Mouse (Mus musculus): ENCODE results near the gene Fam149a.

The Fam149a gene

GRCm38 (mm10) chr8:45381963-45382347, at the start of gene Fam149a:
Fam149a (minus strand) TSS chr8:45382291.
- DNase-seq (ENCODE audit: low spot score in 2 of 2), result peak in 1 of 2 experiments; percentile 16

- no peak for DNase-seq (ENCODE audit: low spot score in 2 of 2)
Measured at GRCm38 (mm10) chr8:45420151-45420550, 38.1 kb upstream of the Fam149a start.

GRCm38 (mm10) chr8:45414965-45415364, 32.9 kb upstream of the Fam149a start:
- DNase-seq (ENCODE audit: low spot score in 2 of 2), result no peak

GRCm38 (mm10) chr8:45410882-45411281, 28.8 kb upstream of the Fam149a start, which contains the start of gene Tlr3:
Tlr3 (minus strand) TSS chr8:45411080.
- no peak for DNase-seq (ENCODE audit: low spot score in 2 of 2)

- DNase-seq (ENCODE audit: low spot score in 2 of 2), result peak; percentile 18 to 40
Measured at GRCm38 (mm10) chr8:45410146-45410880, 28.2 kb upstream of the Fam149a start.

- DNase-seq (ENCODE audit: low spot score in 2 of 2), result no peak
Measured at GRCm38 (mm10) chr8:45409702-45410101, 27.6 kb upstream of the Fam149a start.

GRCm38 (mm10) chr8:45383250-45383649, 1.2 kb upstream of the Fam149a start:
- DNase-seq (ENCODE audit: low spot score in 2 of 2), result no peak

GRCm38 (mm10) chr8:45381075-45381962, 772 bp downstream of the Fam149a start:
- DNase-seq (ENCODE audit: low spot score in 2 of 2), result no peak

GRCm38 (mm10) chr8:45380598-45380997, 1.5 kb downstream of the Fam149a start:
- no peak for DNase-seq (ENCODE audit: low spot score in 2 of 2)

GRCm38 (mm10) chr8:45374071-45374470, 8.0 kb downstream of the Fam149a start:
- DNase-seq (ENCODE audit: low spot score in 2 of 2), result no peak

- no peak for DNase-seq (ENCODE audit: low spot score in 2 of 2)
Measured at GRCm38 (mm10) chr8:45367154-45367553, 14.9 kb downstream of the Fam149a start.

GRCm38 (mm10) chr8:45363220-45363619, 18.9 kb downstream of the Fam149a start:
- DNase-seq (ENCODE audit: low spot score in 2 of 2), result no peak

- DNase-seq (ENCODE audit: low spot score in 2 of 2), result peak; percentile 31 to 58
Measured at GRCm38 (mm10) chr8:45362323-45362722, 19.8 kb downstream of the Fam149a start.

- DNase-seq (ENCODE audit: low spot score in 2 of 2), result peak in 1 of 2 experiments; percentile 18
Measured at GRCm38 (mm10) chr8:45359091-45359605, 22.9 kb downstream of the Fam149a start.

GRCm38 (mm10) chr8:45358132-45358918, 23.8 kb downstream of the Fam149a start:
- peak; percentile 48 to 60 for DNase-seq (ENCODE audit: low spot score in 2 of 2)

GRCm38 (mm10) chr8:45355809-45356208, 26.3 kb downstream of the Fam149a start:
- DNase-seq (ENCODE audit: low spot score in 2 of 2), result no peak

- DNase-seq (ENCODE audit: low spot score in 2 of 2), result peak; percentile 72 to 80
Measured at GRCm38 (mm10) chr8:45345031-45345430, 37.1 kb downstream of the Fam149a start.

- DNase-seq (ENCODE audit: low spot score in 2 of 2), result no peak
Measured at GRCm38 (mm10) chr8:45344298-45344697, 37.8 kb downstream of the Fam149a start.

- no peak for DNase-seq (ENCODE audit: low spot score in 2 of 2)
Measured at GRCm38 (mm10) chr8:45341630-45342628, 40.2 kb downstream of the Fam149a start.

GRCm38 (mm10) chr8:45333493-45333892, 48.6 kb downstream of the Fam149a start:
- DNase-seq (ENCODE audit: low spot score in 2 of 2), result no peak

Data from right cerebral cortex, adult 2 months (tissue).